Mouse (Mus musculus) megakaryocyte, adult 5-6 weeks (primary cell): ENCODE measurements around the gene Extl2. TPM values are rescaled to one million over a fixed set of nuclear protein-coding genes. Genes with fewer than 3 reads are reported as not detected.

Source experiments
- ATAC-seq: 2 replicates; pipeline ENCODE4 v1.8.0; 2016; ENCODE audit warnings: mild to moderate bottlenecking, inconsistent platforms; ENCODE audit not compliant: poor library complexity, severe bottlenecking
- total RNA-seq, 2 experiments: library from RNA; stranded (forward) in 1 of 2; stranded (reverse) in 1 of 2; fragments of 153-499, 151-499 nt in 1 of 2; fragments of 221-1000, 200-1000 nt in 1 of 2; gene quantifications; 2 replicates each; pipeline versions ENCODE4 v1.2.3 to v1.2.4; 2015 to 2017

The Extl2 gene
- total RNA-seq, 2 experiments from 2014 or later = 9.5 to 9.9 TPM

DNA sequence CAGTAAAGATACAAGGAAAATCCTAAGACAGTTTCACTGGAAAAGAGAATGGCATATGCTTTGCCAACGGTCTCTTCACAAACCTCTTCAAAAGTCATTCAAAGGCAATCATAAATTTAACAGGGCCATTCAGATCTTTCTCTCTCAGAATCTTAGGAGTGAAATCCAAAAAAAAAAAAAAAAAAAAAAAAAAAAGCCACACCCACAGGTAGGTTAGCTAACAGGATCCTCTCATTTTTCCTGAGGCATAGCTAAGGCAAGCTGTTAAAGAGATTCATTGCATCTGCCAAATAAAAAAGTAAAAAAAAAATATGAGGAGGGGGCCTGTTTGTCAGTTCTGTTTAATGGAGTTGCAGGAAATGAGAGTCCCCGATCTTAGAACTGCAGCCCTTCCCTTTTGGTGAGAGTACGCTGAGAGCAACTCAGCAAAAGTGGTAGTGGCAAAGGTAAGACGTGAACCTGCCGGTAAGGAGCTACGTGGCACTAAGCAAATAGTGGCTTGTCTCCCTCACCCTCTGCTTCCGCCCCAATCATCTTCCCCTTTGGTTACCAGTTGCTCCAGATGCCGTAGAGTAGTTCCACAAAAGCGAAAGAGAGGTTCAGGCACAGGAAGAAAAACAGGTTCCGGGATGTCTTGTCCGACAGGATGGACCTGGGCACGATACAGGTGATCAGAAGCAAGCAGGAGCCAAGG is 831 bp upstream of the Extl2 start:
- peak; percentile 69 for ATAC-seq

DNA sequence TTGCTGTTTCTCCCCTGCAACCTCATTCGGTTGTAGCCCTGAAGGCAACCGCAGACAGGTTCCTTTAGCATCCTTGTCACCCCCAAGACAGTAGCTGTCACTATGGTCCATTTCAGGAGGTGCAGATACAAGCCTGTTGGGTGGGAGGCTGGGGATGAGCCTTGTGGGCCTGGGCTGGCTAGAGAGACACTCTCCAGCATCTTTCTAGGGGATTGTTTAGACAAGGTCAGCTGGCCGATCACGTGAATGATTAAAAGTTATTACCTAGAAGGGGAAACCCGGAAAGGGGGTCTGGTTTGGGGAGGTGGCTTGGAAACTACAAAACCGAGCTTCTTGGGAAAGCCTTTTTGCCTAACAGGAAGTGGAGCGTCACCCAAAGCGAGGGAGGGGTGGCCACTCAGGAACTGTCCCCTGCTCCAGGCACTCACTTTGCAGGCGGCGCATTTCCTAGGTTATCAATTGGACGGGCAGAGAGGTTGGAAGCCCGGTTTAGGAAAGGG is 729 bp downstream of the Extl2 start:
- ATAC-seq = peak; percentile 67

DNA sequence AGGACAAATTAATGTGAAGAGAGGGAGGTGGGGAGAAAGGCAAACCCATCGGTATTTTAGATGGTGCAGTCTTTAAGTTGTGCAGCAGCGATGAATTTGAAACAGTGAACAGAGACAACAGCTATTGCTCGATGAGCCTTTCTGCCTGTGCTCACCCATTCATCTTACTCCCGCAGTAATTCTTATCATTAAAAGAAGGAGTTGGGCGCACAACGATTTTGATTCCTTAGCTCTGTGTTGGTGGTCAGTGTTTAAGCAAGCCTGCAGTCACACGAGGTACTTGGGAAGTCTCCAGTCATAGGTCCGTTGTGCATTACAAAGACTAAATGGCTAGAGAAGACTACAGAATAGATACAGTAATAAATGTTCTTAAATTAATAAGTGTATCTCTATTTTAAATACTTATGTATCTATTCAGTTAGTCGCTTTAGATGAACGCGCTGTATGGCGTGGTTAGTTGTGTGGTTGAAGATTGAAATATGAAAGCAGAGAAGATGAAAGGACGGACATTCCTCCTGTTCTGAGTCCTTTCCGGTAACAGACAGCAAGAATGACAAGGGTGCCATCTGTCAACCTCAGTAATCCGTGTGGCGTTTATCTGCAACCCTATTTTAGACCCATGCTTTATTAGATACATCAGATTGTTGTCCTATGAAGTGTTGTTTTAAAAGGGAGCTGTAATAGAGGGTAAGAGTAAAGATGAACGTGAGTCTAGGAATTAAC is 2.5 kb downstream of the Extl2 start:
- no peak for ATAC-seq

DNA sequence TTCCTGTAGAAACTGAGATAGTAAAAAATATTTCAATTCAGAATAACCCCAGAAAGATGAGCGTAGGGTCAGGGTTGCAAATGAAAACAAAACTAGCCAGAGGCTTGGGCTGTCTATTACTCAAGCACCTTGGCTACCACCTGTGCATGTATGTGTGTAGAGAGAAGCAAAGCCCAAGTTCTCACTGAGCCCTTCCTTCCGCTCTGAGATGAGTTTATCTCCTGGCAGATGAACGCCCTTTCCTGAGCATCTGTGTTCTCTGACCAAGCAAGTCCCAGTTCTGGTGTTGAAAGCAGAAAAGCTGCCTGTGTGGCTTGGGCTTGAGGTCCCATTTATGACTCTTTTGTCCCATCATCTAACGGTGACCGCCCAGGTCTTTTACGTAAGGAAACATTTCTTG is 7.6 kb downstream of the Extl2 start:
- ATAC-seq = no peak

DNA sequence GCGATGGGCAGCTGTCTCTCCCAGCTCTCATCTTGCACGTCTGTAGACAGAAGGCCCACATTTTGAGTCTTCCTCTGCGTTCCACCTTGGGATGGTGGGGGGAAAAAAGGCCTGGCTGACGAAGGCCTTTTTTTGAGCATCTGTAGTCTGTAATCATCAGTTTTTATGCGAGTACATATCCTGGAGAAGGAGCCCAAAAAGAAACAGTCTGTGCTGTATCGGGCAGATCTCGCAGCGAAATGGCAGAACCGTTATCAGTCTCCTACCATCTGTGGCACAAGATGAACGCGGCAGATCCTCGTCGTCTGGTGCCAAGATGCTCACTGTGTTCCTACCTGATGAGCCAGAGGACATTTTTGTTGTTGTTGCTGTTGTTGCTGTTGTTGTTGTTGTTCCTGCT is 8.9 kb downstream of the Extl2 start:
- no peak for ATAC-seq

DNA sequence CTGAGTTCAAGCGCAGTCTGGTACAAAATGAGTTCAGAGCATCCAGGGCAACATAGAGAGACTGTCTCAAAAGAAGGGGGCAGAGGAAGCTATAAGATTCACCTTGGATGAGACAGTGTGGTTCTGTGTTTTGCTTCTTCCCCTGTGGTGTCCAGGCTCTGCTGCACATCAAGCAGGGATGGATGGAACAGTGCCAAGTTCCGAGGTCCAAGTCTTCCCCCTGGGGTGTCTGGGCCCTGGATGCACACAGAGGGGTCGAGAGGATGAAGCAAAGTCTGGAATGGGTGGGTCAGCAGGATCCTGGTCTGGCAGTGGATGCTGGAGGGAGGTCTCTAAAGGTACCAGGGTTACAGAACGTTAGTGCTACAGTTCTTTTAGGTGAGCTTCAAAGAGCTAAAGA is 11.3 kb downstream of the Extl2 start:
- no peak for ATAC-seq

DNA sequence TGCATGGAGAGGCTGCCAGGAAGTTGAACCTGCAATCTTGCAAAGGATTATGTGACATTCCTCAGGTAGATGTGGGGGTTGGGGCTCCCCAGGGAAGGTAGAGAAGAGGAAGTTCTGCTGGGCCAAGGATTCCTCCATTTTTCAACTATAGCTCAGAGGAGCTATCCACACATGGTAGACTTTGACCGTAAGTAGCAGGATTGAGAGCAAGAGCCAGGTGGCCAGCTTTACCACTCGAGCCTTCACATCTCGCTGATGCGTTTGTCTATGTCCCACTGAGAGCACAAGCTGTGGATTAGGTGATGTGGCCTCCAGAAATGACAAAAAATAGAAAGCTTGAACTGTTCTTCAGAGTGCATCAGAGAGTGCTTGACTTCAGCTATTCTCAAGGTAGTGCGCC is 11.9 kb downstream of the Extl2 start:
- no peak for ATAC-seq

DNA sequence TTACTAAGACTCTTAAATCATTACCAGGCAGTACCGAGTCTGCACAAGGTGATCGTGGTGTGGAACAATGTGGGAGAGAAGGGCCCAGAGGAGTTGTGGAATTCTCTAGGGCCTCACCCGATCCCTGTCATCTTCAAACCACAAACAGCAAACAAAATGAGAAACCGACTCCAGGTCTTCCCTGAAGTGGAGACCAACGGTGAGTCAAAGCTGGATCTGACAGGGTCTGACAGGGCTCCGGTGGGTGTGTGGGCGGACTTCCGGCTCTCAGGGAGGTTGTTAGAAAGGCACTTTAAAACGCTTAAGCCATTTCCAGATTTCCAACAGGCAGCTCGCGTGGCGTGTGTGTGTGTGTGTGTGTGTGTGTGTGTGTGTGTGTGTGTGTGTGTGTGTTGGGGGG is 17.0 kb downstream of the Extl2 start:
- no peak for ATAC-seq

DNA sequence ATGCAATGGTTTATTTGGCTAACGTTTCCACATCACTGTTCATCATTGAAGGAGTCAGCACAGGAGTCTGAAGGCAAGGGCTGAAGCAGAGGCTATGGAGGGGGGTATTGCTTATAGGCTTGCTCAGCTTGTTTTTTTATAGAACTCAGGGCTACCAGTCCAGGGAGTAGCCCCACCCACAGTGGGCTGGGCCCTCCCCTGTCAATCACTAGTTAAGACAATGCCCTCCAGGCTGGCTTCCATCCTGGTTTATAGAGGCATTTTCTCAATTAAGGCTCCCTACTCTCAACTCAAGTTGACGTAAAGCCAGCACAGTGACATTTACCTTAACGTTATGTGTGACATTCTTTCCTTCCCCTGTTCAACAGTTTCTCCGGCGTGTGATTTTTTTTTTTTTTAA is 17.4 kb downstream of the Extl2 start:
- no peak for ATAC-seq

DNA sequence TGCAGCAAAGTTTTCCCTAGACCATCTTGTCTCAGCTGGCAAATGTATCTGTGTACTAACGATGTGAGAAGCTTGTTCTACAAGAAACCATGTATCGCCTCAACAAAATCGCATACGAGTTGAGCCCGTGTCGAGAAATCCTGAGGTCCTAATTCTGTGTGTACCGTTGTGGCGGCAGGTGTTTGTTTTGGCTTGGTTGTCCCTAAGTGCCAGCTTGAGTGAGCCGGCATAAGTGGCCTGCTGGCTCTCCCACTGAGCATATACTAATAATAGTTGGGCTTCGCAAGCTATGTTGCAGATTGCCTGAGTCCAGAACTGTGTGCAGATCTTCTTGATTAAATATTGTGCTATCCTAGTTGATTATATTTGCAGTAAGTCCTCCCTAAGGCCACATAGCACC is 18.4 kb downstream of the Extl2 start:
- ATAC-seq = no peak

DNA sequence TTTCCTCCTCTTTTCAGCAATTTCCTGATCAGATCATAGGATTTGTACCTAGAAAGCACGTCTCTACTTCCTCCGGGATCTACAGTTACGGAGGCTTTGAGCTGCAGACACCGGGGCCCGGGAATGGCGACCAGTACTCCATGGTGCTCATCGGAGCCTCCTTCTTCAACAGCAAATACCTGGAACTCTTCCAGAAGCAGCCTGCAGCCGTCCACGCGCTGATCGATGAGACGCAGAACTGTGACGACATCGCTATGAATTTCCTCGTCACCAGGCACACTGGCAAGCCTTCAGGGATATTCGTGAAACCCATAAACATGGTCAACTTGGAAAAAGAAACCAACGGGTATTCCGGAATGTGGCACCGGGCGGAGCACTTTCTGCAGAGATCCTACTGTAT is 19.7 kb downstream of the Extl2 start:
- no peak for ATAC-seq

DNA sequence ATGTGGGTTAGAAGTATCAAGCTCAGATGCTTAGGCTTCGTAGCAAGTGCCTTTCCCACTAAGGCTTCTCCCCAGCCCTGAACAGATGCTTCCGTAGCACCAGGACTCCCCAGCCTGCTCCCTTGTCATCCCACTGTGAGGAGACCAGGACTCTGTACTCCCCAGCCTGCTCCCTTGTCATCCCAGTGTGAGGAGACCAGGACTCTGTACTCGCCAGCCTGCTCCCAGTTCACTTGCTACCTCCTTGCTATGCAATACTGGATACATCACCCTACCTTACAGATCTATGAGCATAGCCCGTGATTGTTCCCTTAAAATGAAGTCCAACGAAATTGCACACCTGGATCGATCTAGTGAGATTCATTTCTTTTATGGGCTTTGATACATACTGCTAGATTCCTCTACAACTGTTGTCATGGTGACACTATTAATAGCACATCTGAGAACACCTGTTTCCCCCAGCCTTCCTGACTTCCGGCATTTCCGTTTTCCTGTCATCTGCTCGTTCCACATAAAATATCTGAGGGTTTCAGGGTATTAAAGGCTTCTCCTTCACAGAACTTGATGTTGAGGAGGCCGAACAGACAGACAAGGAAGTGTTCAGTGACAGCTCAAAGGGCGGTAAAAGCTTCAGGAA is 23.0 kb downstream of the Extl2 start:
- ATAC-seq = no peak

DNA sequence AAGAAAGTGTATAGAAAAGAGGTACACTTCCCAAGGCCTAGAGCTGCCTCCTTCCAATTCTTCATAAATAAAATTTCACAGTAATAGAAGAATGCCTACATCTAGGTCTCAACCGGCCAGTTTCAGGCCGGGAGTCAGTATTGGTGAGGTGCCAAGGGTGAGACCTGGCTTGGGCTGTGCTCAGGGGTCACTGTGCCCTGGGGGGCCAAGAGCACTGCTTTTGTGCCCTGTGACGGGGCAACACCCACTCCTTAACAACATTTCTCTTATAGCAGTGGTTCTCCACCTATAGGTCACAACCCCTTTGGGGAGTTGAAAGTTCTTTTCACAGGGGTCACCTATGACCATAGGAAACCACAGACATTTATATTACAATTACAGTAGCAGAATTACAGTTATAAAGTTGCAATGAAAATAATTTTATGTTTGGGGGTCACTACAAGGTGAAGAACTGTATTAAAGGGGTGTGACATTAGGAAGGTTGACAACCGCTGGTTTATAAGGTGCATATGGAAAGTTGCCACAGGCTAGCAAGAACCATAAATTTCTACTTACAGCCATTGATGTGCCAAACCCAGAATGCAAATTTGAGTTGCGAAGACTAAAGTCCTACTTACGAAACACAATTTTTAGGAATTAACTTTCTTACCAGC is 26.1 kb downstream of the Extl2 start:
- no peak; the same call in 1 of the 2 replicates for ATAC-seq

DNA sequence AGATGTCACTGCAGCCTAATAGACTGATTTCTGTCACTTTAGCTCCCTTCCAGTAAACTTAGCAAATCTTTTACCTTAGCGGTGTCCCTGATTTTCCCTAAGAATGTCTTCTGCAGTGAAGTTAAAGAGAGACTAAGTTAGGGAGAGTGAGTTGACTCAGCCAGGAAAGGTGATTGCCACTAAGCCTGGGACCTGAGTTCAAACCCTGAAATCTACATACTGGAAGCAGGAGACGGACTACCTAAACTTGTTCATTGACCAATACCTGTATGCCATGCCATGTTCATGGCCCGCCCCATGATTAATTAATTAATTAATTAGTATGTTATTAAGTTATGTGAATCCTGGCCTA is 26.6 kb downstream of the Extl2 start:
- 0 out of 2 replicates have a peak, but pooled peaks have one; percentile 52 for ATAC-seq

DNA sequence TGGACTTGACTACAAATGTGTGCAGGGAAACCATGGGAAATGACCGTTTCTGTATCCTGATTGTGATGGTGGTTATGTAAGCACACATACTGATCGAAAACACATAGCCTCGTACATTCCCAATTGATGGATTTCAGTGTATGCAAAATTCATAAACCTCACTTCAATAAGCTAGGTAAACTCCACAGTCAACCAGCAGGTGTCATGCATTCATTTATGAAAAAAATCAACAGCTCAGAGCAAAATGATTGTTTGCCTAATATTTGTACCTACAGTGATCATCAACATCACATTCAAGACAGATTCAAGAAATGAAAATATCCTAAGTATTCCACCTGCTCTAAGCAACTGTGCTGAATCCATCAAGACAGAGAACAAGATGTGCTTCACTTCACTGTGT is 33.5 kb downstream of the Extl2 start:
- ATAC-seq = no peak

DNA sequence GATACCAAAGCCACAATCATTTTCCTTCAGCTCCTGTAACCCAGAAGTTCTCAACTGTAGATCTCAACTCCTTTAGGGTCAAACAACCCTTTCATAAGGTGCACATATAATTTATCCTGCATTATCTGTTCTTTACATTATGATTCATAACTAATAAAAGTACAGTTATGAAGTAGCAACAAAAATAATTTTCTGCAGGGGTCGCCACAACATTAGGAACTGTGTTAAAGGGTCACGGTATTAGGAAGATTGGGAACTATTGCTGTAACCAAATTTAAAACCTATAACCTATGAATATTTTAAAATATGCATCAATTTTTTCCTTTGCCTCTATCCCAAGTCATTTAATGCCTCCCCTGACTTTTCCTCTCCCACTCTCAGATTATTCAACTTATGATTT is 38.7 kb downstream of the Extl2 start:
- no peak for ATAC-seq

DNA sequence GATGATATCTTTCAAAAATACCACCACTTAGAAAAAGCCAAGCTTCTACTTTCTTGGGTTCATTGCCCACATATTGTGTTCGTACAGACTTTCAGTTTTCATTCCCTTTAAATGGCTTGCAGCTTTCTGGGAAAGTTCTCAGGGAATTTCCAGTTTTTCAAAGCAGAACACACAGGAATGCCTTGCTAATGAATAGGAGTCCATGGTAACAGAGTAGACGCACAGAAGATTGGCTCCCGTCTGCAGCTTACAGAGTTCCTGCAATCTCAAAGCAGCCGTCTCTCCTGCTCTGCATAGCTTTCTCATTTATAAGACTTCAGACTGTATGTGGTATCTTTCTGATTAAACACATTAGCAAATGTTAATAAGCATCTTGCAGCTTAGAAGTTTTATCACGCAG is 39.8 kb downstream of the Extl2 start:
- no peak for ATAC-seq

DNA sequence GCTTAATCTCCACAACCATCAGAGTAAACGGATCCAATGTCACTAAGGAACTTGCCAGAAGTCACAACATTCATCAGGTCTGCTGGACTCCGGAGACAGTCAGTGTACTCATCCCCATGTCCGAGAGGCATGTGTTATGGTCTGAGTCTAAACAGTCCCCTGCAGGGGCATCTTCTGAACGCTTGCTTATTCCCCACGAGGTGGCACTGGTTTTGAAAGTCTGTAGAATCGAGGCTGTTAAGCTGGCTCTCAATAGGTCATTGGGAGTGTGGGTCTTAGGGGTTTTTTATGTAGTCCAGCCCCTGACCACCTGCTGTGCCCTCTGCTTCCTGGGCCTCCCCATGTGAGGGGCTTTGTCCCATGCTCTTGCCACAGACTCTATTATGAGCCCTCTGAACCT is 49.8 kb downstream of the Extl2 start:
- no peak for ATAC-seq

DNA sequence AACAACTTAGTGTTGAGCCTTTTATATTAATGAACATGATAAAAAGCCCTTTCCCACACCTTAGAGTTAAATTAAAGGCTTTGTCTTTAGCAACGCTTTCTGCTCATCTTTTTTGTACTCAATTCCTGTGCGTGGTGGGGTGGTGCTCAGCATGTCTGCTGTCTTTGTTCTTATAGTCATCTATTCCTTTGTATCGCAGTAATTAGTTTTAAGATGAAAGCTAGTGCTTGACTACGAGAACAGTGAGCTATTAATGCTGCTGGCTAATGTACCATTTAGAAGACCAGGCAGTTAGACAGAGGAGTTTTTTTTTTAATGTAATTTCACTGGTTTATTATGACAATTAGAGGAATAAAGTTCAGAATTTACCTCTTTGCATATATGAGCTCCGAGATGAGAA is 53.1 kb downstream of the Extl2 start:
- no peak for ATAC-seq

DNA sequence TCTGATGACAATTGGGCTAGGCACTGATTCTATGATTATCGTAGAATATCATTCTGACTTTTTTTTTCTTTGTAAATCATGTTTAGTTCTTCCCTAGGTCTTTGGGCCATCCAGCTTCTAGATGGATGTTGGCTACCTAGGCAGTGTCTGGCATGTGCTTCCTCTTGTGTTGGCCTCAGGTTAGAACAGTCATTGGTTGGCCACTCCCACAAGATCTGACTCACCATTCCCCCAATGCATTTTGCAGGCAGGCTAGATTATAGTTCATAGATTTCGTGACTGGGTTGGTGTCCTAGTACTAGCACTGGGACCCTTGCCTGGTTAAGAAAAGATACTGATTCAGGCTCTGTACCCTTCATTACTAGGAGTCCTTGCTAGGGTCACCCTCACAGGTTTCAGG is 54.9 kb downstream of the Extl2 start:
- no peak for ATAC-seq

DNA sequence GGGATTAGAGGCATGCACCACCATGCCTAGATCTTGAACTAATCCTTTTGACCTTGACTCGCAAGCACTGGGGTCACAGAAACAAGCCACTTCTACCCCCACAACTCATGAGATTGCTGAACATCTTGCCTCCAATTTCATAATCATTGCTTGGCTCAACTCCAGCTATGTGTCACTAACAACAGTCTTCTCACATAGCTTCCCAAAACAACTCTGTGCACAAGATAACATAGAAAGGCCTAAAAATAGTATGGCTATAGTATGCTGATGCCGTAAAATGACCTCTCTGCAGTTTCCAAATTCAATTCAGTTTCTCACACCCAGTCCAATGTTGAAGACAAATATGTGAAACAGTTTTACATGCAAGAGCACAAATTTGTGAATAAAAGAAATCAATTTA is 65.3 kb downstream of the Extl2 start:
- no peak for ATAC-seq

DNA sequence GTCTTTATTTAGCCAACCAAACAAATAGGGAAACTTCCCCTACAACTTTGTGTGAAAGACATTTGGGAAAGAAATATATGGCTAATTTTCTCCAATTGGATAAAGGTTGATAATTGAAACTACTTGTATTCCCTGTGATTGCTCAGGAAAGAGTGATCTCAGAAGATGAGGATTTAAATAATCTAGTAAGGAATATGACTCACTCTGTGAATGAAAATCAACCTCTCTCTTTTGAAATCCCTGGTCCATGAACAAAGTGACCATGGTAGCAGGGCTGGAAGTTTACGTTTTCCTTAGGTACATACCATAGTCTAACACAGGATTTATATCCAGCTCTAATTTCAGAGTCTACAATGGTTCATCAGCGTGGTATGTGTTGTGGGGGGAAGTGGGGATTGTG is 69.5 kb downstream of the Extl2 start:
- ATAC-seq = no peak
